Mouse (Mus musculus): ENCODE results near the gene Phxr2. TPM values are rescaled to one million over a fixed set of nuclear protein-coding genes. Genes with fewer than 3 reads are reported as not detected.

Gene Phxr2
- polyA plus RNA-seq, 2 experiments from 2014 or later = 0.67 TPM; not detected in 1

DNA sequence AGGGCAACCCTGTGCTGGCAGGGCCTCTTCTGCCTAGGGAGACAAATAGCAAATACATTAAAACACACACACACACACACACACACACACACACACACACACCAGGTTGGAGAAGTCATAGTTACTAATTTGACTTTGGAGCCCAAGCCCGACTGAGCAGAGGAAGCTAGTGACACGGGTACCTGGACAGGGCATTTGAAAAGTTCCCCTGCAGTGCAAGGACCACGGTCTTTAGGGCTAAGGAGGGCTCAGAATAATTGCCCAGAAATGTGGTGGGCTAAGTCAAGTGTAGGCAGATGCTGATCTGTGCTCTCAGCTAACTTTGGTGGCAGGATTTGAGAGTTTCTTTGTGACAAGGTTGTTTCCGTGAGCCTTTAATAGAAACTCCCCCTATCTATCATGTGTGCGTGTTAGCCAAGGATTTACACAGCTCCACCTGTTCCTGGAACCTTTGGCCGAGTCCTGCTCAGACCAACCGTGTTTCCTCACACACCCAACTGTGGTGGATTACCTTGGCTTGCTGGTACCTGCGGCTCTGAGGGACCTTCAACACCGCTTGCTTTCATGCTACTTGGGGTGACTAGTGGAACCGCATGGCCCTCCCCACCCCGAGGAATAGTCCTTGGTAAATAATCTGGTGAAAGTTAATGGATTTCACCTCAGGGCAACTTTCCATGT, 6.6 kb upstream of the Phxr2 start:
- ATAC-seq = no peak

GRCm38 (mm10) chr10:99132189-99132588, 6.1 kb upstream of the Phxr2 start:
- no peak for ATAC-seq

- no peak for ATAC-seq
These were observed 5.2 kb upstream of the Phxr2 start for GRCm38 (mm10) chr10:99131298-99131697.

- no peak for ATAC-seq
These were observed 4.5 kb upstream of the Phxr2 start for GRCm38 (mm10) chr10:99130611-99131010.

GRCm38 (mm10) chr10:99127691-99128261, 1.7 kb upstream of the Phxr2 start:
- ATAC-seq = peak; percentile 58

GRCm38 (mm10) chr10:99126954-99127353, 829 bp upstream of the Phxr2 start:
- ATAC-seq = peak; percentile 90

- no peak for ATAC-seq
These were observed 6.7 kb downstream of the Phxr2 start for GRCm38 (mm10) chr10:99119471-99119870.

- ATAC-seq = no peak
These were observed 7.4 kb downstream of the Phxr2 start for GRCm38 (mm10) chr10:99118697-99119096.

DNA sequence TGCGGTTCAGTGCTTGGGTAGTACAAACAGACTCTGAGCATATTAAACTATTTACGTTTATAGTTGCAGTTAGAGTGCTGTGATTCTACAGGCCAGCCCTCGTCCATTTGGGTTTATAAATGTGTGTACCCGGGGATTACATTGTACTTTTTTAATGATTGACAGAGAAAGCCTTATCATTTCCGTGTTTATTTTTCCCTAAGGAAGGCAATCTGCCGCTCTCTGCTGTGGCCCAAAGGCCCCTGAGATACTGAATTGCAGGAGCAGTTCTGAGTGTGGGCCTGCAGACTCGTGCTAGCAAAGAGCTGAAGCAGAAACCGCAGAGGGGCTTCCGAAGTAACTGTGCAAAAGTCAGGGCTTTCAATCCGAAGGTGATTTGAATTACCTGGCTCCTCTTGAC, 8.2 kb downstream of the Phxr2 start:
- ATAC-seq = no peak

DNA sequence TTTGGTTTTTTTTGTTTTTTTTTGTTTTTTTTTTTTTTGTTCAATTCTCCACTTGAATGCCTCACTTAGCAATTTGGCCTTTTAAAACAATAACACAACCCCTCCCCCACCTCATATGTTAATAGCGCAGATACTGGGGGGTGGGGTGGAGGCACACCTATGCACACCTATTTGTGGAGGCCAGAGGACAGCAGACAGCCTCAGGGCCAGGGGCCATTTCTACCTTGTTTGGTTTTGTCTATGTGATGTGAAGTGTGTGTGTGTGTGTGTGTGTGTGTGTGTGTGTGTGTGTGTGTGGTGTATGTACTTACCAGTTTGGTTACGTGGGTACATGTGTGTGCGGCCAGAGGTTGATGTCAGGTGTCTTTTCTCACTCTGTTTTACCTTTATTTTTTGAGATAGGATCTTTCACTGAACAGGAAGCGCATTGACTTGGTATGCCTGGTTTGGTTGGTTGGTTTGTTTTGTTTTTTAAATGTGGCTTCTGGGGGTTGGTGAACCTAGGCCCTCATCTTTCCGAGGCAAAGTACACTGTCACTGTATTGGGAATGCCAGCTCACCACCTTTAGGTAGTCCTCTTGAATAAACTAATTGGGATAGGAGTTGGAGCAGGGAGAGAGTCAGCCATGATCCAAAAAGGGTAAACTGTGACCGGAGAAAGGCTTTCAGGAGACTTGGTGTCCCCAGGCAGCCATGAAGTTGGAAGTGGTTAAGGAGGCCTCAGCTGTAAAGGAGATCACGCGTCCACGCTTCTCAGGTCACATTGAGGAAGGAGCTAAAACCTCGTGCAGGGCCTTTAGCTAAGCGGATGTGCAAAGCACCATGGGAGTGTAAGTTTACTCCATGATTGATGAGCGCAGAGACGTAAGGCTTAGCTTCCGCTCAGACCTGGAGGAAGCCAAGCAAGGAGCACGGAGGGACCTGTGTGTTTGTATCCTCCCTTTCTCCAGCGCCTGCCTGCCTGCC, 9.2 kb downstream of the Phxr2 start:
- ATAC-seq = peak; percentile 60

DNA sequence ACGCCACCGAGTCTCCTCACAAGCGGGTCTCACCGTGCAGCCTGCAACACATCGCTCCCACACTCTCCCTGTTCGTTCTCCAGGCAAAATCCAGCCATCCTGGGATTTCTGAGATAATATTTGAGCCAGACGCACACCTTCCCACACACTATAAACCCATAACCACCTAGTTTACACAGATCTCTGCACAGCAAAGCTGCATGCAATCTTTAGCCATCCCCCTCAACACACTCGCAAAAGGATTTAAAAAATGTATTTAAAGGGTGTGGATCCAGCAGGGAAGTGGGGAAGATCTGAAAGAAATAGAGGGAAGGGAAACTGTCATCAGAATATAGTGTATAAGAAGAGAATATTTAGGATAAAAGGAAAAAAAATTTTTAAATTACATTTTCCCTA, 9.9 kb downstream of the Phxr2 start:
- no peak for ATAC-seq

- peak; percentile 20 for ATAC-seq
These were observed 10.5 kb downstream of the Phxr2 start for GRCm38 (mm10) chr10:99115471-99116236.

DNA sequence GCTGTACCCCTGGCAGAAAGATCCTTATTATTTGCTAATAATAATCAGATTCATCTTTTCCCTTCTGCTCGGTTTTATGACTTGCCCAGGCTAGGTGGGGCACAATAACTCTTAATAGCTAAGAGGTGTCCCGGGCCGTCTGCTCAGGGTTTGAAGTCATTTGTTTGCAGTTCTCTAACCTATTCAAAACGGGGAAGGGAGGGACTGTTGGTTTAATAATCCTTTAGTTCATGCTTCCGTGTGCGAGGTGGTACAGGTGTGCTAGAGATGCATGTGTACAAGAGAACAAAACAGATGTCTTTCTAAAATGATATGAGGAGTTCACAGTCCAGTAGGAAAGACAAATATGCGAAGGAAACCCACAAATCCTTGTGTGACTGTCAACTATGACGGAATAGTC, 11.8 kb downstream of the Phxr2 start:
- ATAC-seq = no peak

GRCm38 (mm10) chr10:99113533-99113932, 12.6 kb downstream of the Phxr2 start:
- no peak for ATAC-seq

- peak; percentile 0 for ATAC-seq
These were observed 17.6 kb downstream of the Phxr2 start for GRCm38 (mm10) chr10:99108431-99108982.

- ATAC-seq = peak; percentile 80
These were observed 18.2 kb downstream of the Phxr2 start, which contains the start of gene Galnt4 for GRCm38 (mm10) chr10:99107964-99108363. Galnt4 (plus strand) TSS chr10:99108159.

DNA sequence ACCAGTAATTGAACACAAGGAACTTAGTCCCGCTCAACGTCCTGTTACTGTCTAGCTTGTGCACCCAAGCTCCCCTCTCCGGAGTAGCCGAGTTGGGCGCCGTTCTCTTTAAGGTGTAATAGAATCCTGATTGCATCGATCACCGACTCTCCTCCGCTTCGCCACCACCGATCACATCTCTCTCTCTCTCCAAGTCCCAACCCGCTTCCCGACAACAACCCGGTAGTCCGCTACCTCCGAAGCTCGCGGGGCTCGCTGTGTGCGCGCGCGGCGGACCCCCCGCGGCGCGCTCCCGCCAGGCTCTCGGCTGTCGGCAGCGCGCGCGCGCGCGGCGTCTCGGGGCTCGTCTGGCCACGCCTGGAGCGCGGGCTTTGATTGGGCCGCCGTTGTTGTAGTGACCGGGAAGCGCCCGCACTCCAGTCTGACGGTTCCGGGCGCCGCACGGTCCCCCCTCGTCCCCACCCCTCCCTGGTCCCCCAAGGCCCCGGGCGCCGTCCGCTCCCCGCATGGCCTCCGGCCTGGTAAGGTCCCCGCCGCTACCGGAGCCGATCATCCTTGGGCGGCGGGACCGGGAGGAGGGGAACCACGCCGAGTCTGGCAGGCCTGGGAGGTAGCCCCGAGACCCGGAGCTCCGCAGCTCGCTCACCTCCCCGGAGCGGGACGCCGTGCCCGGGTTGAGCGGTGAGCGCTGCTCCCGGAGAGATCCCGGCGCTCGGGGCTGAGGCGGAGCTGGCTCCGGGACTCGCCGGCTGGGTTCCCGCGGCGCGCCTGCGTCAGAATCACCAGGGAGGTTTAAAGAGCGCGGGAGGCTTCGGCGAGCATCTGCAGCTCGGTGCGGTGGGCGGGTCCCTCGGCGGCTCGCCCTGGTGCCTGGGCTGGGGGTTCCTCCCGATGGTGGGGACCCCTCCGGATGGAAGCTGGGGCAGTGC, 19.2 kb downstream of the Phxr2 start, which contains the start of gene Poc1b:
TSS of gene Poc1b (plus strand) at position 334 of the 929 bp plus-strand sequence.
- ATAC-seq = peak; percentile 66

GRCm38 (mm10) chr10:99106311-99106702, 19.8 kb downstream of the Phxr2 start:
- peak; percentile 0 for ATAC-seq

- no peak for ATAC-seq
These were observed 20.6 kb downstream of the Phxr2 start for GRCm38 (mm10) chr10:99105522-99105921.

GRCm38 (mm10) chr10:99097374-99097773, 28.8 kb downstream of the Phxr2 start:
- peak; percentile 75 for ATAC-seq

DNA sequence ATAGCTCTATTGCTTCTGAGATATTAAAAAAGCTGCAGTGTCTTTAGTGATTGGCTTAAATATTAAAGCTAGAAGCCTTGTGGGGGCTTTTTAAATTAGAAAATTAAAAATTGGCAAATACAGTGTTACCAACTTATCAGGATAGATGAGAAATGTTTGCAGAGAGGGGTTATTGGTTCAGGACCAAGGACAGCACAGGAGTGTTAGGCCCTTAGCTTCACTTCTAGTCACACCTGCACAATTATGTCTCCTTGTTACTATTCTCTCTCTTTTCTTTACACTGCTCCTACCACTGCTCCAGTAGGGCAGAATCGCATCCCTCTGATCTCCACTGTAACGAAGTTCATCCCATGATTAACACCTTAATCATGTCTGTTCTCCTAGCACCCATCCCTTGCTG, 31.0 kb downstream of the Phxr2 start:
- ATAC-seq = no peak

Data from activated CD4-positive, CD25-positive, alpha-beta regulatory T cell, adult 4 months (primary cell).